Mouse (Mus musculus) neutrophil, adult 5-6 weeks (primary cell): Measurements from ENCODE around the gene Slit3. TPM values are rescaled to one million over a fixed set of nuclear protein-coding genes. Genes with fewer than 3 reads are reported as not detected.

Experiments used
- ATAC-seq: fragments of 151-379, 151-347 bp; 2 replicates; pipeline ENCODE4 v1.8.0; 2017; ENCODE audit warnings: mild to moderate bottlenecking, moderate TSS enrichment; ENCODE audit not compliant: insufficient number of reproducible peaks, poor library complexity, low FRiP score, severe bottlenecking; ENCODE audit errors: extremely low read depth
- total RNA-seq: library from RNA; stranded (forward); fragments of 200-1000 nt; gene quantifications from 2 replicates; pipeline ENCODE4 v1.2.3, GENCODE M21; 2017

Slit3 gene
- total RNA-seq, 1 experiment from 2014 or later, result not detected

DNA sequence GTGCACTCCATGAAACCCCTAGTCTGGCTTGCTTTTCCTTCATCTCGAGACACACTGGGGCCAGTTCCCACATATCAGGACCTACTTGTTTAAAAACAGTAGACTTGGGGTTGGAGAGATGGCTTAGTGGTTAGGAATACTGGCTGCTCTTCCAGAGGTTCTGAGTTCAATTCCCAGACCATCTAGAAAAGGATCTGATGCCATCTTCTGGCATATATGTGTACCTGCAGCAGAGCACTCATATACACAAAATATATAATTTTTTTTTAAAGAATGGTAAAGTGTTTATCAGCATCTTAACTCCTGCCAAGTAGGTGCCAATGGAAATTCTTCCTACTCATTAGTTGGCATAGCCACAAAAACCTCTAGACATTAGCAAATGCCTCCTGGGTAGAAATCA, 607.2 kb downstream of the Slit3 start:
- ATAC-seq, result no peak

DNA sequence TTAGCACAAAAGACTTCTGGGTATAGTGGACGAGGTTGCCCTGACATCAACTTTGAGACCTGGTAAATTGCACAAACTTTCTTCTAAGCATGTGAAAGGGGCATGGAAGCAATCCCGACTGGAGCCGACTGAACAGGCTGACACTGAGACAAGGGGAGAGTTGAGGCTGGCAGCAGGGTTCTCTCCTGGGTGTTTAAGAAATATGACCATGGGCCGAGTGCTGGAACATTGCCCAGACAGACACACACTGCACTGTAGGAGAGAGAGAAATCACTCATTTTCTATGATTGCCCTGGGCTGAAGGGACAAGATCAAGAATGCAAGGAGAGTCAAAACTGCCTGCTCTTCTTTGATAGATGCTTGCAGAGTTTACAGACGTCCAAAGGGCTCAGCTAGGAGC, 608.2 kb downstream of the Slit3 start:
- ATAC-seq, result no peak

DNA sequence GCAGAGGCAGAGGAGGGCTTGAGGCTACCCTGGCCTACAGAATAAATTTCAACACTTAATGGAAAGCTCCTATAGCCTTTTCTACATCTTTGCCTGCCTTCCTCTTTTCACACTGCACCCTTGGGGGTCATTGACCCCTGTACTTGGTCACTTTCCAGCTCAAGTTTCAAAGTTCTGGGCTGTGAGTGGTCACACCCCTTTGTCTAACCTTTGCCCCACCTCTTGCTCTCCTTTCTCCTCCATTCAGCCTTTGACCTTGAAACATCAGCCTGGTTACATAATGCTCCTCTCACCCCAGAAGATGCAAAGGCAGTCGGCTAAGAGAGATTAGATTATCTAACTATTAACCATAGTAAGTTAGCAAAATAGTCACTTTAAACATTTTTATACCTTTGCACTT, 611.3 kb downstream of the Slit3 start:
- ATAC-seq, result no peak

DNA sequence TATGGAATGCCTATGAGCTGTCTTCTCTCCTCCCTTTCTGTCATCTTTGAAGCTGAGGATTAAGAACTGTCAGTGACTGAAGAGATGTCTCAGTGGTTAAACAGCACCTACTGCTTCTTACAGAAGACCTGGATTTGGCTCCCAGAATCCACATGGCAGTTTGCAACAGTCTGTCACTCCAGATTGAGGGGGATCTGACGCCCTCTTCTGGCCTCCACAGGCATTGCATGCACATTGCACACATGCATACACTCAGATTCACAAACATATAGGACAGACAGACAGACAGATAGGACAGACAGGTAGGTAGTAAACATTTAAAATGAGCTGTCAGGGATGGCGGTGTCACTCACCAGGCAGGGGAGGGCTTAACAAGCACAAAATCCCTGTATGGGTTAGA, 615.8 kb downstream of the Slit3 start:
- no peak for ATAC-seq

DNA sequence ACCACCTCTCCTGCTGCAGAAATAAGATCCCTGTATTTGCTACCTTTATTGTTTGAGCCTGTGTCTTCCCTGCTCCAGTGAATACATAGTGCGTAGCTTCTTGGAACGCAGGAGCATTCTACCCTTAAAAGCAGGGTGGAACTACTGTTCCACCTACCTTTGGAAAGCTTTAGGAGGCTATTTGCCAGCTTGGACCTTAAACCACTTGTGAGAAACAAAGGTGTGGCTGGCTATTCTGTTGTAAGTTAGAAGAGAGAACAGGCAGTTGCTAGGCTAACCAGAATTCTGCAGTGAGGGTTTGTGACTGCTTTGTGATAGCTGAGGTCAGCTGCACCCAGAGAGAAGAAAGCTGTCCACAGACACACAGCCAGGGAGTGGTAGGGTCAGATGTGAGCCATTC, 616.2 kb downstream of the Slit3 start:
- ATAC-seq, result no peak

DNA sequence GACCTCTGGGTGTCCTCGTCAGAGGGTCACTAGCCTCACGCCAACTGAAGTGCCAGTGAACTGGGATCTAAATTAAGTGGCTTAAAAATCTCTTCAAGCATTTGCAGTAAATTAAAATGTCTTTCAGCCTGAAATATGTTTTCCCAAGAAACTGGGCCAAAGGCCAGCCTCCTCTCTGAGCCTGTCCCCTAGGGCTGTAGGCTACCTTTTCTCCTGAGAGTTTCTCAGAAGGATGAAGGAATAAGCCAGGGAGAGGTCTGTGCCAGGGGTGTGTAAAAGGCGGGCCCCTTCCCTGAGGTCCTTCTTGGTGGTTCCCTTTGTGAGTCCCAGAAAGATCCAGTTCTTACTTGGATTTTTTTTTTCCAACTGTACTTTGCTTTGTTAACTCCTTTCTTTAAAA, 617.1 kb downstream of the Slit3 start:
- ATAC-seq, result no peak

DNA sequence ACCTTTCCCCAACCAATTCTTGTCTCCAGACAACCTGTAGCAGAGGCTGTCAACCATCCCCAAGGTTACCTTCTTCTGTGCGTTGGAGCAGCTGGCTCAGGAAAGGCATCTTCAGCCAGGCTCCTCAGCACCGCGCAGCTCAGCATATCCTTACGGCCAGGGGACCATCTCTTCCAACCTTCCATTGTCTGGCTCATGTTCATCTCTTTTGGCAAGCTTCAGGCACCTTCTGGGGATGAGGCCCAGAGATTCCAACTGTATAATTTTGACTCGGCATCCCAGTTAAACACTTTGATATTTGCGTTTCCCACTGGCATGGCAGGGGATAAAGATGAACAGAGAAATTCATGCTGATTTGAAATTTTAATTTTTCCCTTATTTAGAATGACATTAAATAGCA, 622.6 kb downstream of the Slit3 start:
- ATAC-seq, result no peak

DNA sequence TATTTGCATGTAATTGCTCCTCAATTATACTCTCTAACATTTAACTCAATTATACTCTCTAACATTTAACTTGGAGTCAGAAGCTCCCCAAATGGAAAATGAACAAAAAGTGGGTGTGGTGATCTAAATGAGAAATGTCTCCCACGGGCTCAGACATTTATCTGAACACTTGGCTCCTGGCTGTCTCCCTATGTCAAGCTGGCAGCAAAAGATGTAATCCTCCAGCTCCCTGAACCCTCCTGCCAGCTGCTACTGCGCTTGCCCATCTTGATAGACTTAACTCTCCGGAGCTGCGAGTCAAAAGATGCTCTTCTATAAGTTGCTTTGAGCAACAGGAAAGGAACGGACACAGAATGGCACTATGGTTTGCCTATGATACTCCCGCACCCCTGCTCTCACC, 623.5 kb downstream of the Slit3 start:
- no peak for ATAC-seq

DNA sequence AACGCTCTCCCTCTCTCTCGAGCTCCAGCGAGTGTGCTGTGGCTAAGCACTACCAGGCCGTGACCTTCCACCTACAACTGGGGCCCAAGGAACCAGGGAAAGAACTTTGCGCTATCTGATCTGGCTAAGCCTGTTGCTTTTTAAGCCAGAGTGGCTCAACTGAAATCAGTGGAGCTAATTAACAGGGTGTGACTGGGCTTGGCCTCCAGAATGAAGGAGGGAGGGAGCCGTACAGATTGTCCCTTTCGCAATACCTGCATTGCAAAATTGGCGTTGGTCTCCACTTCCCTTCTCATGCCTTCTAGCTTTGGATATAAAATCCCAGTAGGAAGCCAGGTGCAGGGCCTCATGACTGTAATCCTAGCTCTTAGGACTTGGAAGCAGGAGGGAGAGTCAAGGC, 629.6 kb downstream of the Slit3 start:
- ATAC-seq, result no peak

DNA sequence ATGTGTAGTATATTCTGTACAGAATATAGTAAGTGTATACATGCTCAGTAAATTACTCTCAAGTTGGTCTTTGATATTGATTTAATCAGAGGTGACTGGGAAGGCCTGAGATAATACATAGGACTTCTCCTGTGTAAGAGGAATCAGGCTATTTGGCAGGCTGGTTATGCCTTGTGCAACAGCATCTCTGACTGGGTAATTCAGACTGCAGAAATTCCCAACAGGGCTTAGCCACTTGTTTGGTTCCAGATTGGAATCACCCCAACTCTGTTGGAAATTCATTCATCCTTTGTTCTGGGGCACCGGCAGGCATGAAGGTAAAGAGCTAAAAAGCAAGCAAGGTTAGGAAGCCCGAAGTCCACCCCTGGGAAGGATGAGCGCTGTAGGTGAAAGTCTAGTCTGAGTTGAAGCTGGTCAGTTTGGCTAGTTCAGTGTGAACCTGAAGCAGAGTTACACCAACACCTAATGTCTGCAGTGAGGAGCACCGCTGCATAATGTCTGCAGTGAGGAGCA, 633.9 kb downstream of the Slit3 start:
- ATAC-seq, result no peak

DNA sequence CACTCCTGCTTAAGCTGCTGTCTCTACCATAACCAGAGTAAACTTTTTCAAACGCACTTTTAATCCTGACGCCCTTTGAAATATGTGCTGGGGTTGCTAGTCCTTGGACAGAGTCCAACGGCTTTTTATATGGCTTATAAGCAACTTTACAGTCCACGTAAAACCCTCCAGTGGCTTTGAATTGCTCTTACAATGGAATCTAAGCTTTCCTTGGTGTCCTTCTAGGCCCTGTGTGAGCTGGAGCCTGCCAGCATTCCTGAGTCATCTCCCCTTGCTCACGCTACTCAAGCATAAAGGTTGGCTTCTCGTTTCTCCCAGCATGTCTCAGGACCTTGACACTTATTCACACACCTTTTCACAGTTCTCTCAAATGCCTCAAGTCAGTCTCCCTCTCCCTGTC, 634.5 kb downstream of the Slit3 start:
- ATAC-seq, result no peak

DNA sequence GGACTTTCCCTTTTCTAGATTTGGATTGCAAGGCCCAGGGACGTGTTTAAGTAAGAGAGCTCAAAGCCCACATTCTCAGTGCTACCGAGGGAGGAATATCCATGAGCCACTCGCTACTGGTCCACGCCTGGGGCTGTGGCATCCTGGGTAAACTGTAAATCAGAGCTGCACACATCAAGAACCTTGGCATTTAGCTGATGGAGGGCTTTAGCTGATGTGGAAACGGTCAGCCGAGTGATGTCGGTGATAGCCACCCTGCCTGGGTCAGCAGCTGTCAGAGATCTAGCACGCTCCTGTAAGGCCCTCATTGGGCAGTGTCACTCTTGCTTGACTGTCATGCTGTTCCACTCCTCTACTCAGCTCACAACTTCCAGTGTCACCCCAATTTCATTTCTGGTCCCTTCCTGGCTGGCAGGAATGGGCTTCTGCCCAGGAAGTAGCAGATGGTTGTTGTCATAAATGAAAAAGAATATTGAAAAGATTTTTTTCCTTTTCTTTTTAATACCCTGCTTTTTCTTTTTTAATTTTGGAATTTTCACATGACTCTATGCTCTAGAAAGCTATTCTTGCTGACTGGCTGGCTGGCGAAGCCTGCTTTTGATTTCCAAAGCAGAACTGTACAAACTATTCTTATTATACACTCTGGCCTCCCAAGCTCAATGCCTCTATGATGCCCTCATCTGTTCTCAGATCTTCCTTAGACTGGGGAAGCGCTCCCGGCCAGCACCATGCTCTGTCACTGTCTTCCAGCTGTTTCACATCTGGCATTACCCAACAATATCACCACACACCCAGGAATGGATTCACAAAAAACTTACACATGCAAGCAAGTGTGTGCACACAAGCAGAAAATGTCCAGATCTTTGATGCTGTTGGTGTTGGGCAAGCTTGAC, 635.6 kb downstream of the Slit3 start:
- ATAC-seq, result no peak
